Mouse (Mus musculus): Measurements from ENCODE around the gene Prrg2. TPM values are rescaled to one million over a fixed set of nuclear protein-coding genes. Genes with fewer than 3 reads are reported as not detected.
"Not testable (repeated sequence)": the region's sequence is repeated elsewhere in the genome, so short reads cannot be mapped to it uniquely, and the experiment has no call there.

Prrg2 gene
- total RNA-seq (2021) = 10 to 100 TPM; 10.2 to 10.4 TPM
- long read RNA-seq, experiment 1, partial matches to known transcripts = 0 of 13 reads
- long read RNA-seq, experiment 1, other reads (novel, unspliced or antisense) = 8 of 13 reads
- long read RNA-seq, experiment 2, partial matches to known transcripts = 1 of 15 reads
- long read RNA-seq, experiment 2, other reads (novel, unspliced or antisense) = 11 of 15 reads

GRCm38 (mm10) chr7:45062239-45062835 lies at the start of gene Prrg2, which contains the start of gene Nosip:
TSS of gene Prrg2 (minus strand) at chr7:45062677.
TSS of gene Nosip (plus strand) at chr7:45062429.
- peak; percentile 98 for DNase-seq (ENCODE audit: low spot score)

GRCm38 (mm10) chr7:45111940-45112339 lies 49.5 kb upstream of the Prrg2 start:
- no peak for DNase-seq (ENCODE audit: low spot score)

- DNase-seq (ENCODE audit: low spot score) = not testable (repeated sequence)
These were observed 47.6 kb upstream of the Prrg2 start for GRCm38 (mm10) chr7:45110089-45110488.

GRCm38 (mm10) chr7:45107052-45107645 lies 44.7 kb upstream of the Prrg2 start:
- DNase-seq (ENCODE audit: low spot score) = no peak

GRCm38 (mm10) chr7:45106441-45106840 lies 44.0 kb upstream of the Prrg2 start:
- DNase-seq (ENCODE audit: low spot score) = no peak

- DNase-seq (ENCODE audit: low spot score) = no peak
These were observed 43.0 kb upstream of the Prrg2 start for GRCm38 (mm10) chr7:45105491-45105890.

GRCm38 (mm10) chr7:45104941-45105340 lies 42.5 kb upstream of the Prrg2 start:
- DNase-seq (ENCODE audit: low spot score) = no peak

GRCm38 (mm10) chr7:45103652-45104180 lies 41.2 kb upstream of the Prrg2 start, which contains the start of gene Fcgrt:
TSS of gene Fcgrt (minus strand) at chr7:45103851.
- DNase-seq (ENCODE audit: low spot score) = peak; percentile 97

- peak; percentile 46 for DNase-seq (ENCODE audit: low spot score)
These were observed 40.6 kb upstream of the Prrg2 start for GRCm38 (mm10) chr7:45102940-45103585.

GRCm38 (mm10) chr7:45102441-45102840 lies 40.0 kb upstream of the Prrg2 start:
- DNase-seq (ENCODE audit: low spot score) = no peak

- no peak for DNase-seq (ENCODE audit: low spot score)
These were observed 37.6 kb upstream of the Prrg2 start for GRCm38 (mm10) chr7:45100046-45100445.

- no peak for DNase-seq (ENCODE audit: low spot score)
These were observed 36.2 kb upstream of the Prrg2 start for GRCm38 (mm10) chr7:45098541-45099240.

GRCm38 (mm10) chr7:45097479-45097878 lies 35.0 kb upstream of the Prrg2 start:
- no peak for DNase-seq (ENCODE audit: low spot score)

GRCm38 (mm10) chr7:45095965-45096364 lies 33.5 kb upstream of the Prrg2 start:
- DNase-seq (ENCODE audit: low spot score) = not testable (repeated sequence)

GRCm38 (mm10) chr7:45095367-45095766 lies 32.9 kb upstream of the Prrg2 start:
- no peak for DNase-seq (ENCODE audit: low spot score)

GRCm38 (mm10) chr7:45094121-45094520 lies 31.6 kb upstream of the Prrg2 start:
- DNase-seq (ENCODE audit: low spot score) = no peak

GRCm38 (mm10) chr7:45093516-45093905 lies 31.0 kb upstream of the Prrg2 start:
- no peak for DNase-seq (ENCODE audit: low spot score)

- DNase-seq (ENCODE audit: low spot score) = no peak
These were observed 30.5 kb upstream of the Prrg2 start for GRCm38 (mm10) chr7:45092828-45093515.

- DNase-seq (ENCODE audit: low spot score) = peak; percentile 84
These were observed 29.6 kb upstream of the Prrg2 start, which contains the start of gene Rcn3 for GRCm38 (mm10) chr7:45092048-45092447. TSS of gene Rcn3 (minus strand) at chr7:45092221.
